Mouse (Mus musculus) ovary, postnatal 36 days (tissue): ENCODE data around the gene ccdc198.
"Not testable (repeated sequence)": the region's sequence is repeated elsewhere in the genome, so short reads cannot be mapped to it uniquely, and the experiment has no call there.

ENCODE experiments used
- DNase-seq: peaks from one replicate; pipeline ENCODE4 v3.0.0; 2022; ENCODE audit warnings: low spot score, mixed read lengths

ccdc198 gene

DNA sequence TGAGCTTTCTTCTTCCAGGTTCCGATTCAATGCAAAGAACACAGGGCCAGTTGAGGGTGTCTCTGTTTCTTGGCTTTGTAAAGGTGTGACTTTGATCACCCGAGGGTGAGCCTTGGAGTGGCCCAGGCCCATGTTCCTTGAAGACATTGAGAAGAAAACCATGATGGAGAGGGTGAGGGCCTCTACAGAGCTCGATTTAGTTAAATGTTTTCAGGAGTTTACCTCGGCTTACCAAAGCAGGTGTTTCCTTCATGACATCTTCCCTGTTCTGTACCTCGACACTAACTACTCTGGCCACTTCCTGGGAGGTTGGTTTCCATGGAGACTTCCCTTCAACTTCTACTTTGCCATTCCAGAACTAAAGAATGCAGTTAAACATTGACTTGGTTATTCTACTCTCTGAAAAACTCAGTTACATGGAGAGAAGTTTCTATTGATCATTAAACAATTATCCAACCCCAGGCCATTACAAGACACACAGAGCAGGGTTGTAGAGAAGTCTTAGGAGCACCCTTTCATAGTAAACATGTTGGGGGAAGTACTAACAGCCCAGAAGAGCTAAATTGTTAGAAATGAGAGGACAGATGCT lies at the start of gene ccdc198:
Gene ccdc198 (minus strand): TSS at position 349 of the 589 bp plus-strand sequence.
- no peak for DNase-seq

DNA sequence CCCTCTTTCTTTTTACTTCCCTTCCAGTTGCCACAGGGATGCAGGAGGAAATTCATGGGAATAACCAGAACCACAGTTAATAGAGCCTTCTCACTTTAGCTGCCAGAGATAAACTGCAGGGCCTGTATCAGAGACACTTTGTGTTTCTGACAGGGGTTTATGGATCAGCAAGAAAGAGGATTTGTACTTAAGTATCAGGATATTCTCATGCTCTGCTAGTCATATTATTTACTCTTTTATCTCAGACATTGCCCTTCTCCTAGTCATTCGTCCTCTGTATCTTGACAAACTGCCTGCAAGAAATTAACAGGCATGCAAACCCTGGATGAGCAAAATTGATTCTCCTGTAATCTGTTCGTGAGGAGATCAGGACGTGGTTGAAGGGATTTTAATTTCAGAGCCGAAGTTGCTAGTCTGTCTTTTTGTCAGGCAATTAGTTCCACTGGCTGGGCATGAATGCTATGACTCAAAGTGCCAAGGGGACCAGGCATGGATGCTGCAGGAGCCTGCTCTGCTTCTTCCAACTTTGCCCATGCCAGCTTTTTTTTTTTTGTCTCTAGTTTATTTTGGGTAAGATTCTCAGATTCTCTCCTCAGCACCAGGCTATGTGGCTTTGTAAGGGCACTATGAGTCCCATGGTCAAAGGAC lies 48.7 kb upstream of the ccdc198 start:
- no peak for DNase-seq

DNA sequence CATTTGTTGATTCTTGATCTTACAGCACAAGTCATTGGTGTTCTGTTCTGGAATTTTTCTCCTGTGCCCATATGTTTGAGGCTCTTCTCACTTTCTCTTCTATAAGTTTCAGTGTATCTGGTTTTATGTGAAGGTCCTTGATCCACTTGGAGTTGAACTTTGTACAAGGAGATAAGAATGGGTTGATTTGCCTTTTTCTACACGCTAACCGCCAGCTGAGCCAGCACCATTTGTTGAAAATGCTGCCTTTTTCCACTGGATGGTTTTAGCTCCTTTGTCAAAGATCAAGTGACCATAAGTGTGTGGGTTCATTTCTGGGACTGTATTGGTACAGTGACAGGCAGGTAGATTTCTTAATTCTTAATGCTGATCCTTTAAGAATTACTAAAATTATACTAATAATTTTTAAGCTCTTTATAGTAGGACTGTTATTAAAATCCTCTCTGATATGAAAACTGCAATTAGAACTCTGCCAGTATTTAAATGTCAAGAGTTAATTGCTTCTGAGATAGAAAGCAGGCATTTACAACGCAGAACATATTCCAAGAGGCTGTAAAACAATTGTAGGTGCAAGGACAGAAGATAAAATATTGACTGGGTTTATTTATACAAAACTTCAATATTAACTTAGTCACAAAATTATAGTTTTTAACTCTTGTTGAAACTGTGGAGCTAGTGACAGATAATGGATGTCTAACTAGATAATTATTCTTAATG lies 44.9 kb upstream of the ccdc198 start:
- no peak for DNase-seq

DNA sequence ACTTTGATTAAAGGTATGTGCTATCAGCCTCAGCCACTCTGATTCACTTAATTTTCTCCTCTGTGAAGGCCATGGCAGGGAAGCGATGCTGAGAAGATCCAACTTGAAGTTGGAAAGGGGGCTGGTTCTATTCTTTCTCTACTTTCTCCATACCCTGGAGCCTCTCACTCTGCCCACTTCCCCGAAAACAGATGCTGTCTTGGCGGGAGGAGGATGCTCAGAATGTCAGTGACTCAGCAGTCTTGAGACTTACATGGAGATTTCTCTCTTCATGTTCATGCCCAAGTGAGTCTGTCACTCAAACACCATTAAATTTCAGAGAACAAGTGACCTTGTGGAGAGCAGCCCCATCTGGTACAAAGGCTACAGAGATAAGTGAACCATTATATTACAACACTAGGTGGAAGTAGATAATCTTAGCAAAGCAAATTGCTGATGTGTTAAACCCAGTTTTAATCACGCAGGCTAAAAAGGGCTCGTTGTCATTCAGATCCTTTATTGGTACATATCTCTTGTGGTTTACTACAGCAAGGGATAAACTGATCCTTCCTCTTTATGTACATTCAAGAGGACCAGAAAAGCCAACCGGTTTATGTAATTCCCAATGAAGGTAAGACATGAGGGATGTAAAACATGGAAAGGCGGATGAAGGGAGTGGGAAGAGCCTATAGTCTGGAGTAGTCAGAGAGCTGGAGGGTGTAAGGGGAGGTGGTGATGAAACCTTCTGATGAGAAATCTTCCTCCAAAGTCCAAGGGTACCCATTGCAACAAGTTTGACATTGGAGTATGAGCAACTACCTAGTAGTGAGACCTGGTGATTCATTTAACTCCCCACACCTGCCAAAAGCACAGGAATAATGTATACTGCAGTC lies 38.7 kb upstream of the ccdc198 start:
- DNase-seq = no peak

DNA sequence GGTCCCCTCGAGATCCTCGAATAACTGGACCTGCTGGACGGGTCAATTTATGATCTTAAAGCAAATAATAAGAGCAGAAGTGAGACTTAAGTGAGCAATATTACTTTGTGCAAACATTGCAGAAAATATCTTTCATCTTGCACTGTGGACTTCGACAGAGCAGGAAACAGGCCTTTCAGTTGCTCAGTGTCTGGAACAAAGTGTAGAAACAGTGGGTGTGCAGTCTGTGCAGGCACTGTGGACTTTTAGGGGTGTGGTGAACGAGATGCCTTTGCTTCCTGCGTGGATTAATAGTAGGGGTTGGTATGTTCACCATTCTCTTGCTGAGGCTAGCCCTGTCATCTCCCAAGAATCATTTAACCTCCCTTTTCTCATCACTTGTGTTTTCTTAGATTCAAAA lies 33.6 kb upstream of the ccdc198 start:
- no peak for DNase-seq

DNA sequence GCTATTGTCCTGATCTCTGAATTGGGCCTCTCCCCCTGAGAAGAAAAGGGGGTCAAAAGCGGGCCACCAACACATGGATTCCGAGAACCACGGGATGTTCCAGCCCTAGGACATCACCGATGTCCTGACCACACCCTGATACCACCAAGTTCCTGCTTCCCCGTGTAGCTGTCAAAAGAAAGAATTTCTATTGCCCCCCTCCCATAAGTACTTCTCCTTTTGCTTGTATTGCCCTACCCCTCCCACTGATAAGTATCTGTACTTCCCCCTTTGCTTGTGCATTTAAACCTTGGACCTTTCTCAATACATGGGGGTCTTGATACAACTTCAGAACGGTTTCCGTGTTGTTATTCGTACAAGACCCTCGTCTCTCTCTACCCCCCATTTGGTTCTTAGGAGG lies 33.2 kb upstream of the ccdc198 start:
- not testable (repeated sequence) for DNase-seq

DNA sequence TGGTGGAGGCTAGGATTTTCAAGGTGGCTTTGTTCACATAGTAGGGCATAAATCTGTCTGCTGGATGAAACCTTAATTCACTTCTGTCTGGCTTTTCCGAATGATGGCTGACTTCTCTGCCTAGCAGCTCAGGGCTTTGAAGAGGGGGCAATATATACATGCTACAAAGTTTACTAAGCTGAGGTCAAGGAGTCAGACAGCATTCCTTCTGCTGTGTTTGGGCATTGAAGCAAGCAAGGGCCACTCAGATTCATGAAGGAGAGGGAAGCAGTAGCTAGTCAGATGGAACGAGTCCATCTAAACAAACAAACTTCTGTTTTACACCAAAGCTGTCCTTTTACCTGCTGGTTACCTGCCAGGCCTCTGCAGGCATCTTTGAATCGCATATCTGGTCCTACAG lies 32.4 kb upstream of the ccdc198 start:
- DNase-seq = no peak

DNA sequence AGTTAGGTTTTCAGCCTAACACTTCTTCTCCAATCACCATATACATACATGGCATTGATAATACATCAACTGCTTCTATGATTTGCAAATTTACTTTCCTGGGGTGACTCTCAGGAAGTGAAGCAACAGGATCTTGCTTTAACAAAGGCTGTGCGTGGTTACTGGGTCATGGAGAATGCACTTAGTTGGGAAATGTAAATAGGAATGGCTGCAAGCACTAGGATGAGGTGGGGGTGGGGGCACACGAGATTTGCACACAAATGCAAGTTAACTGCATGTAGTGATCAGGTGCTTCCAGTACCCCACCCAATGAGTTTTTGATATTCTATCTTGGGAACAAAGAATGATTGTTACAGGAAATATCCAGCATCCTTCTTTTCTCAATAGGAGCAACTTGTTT lies 30.1 kb upstream of the ccdc198 start:
- no peak for DNase-seq

DNA sequence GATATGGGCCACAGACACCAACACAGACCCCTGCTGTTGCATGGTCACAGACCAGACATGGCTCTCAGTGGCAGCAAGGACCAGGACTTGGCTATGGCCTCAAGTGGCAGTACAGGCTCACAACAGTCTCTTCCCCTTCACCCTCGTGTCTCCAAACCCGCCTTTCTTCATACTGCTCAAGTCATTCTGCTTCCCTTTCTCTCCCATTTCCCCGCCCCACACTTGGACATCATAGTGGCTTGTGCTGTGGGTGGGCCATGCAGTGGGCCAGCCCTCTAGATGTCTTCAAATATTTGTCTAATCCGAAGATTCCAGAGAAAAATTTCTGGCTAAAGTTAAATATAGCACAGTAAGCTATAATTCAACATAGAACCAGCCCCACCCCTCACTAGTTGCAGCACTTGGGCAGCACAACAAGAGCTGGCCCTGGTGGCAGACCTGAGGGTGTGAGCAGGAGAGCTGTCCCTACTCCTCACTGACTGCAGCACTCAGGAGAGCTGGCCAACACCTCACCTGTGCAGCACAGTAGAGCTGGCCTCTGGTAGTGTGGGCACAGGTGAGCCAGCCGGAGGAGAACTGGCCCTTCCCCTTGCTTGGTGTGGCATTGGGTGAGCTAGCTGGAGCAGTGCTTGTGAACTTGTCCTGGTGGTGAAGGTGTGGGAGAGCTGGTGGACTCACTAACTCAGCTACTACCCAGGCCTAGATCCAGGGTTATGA lies 20.2 kb upstream of the ccdc198 start:
- DNase-seq = no peak

DNA sequence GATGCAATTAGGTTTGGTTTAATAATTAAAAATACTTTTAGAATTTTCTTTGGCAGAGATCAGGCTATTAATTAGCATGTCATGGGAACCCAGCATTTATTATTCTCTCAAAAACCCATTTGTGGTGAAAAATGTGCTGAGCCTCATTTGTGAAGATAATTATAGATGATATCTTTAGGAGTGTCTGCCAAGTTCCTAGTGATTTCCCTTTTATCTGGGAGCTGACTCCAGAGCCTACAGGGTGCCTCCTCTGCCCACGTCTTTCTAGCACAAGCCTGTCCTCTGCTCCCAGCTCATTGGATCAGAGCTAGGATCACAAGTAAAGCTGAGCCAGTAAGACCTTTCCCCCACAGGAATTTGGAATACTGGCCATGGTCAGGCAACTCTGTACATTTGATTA lies 3.8 kb downstream of the ccdc198 start:
- DNase-seq = no peak

DNA sequence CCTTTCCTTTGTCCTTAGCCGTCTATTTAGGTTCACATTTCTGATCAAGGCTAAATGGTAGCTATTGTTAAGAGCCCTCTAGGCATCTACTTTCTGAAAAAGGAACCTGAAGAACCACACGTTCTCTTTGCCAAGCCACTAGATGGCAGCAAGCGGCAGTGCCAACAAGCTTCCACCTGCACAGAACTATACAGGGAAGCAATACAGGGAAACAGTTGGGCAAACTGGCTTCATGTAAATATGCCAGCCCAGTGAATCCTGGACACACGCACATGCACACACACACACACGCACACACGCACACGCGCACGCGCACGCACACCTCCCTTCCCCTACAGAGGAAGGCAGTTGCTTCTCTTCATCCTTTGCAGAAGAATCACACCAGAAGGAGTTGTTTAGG lies 7.1 kb downstream of the ccdc198 start:
- peak; percentile 61 for DNase-seq

DNA sequence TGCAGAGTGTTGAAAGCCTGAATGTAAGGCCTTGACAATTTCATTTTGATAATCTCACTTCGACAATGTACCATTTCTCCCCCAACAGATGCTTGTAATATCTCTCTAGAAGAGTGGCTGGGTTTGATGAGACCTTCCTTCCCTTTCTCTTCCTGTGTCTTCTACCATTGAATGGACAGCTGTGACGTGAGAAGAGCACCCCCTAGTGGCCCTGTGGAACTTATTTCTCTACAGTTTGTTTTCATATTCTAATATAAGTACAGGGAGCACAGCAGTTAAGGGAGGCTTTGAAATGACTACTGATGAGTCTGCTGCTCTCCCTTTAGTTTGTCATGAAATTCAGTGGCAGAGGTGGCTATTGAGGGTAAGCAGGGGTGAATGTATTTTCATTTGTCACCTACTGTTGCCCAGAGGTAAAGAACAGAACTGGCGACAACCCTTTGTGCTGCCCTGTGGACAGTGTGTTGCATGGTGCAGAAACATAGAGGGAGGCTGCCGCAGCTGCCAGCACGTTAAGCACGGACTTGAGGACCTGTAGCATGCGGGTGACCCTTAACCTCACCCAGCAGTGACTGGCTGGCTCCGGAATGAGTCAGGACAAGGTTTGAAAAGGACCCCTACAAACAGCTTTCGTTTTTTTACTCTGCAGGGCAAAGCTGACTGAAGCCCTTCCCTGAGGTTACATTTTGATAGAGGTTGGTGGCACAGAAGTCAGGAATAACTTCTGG lies 10.3 kb downstream of the ccdc198 start:
- peak; percentile 7 for DNase-seq

DNA sequence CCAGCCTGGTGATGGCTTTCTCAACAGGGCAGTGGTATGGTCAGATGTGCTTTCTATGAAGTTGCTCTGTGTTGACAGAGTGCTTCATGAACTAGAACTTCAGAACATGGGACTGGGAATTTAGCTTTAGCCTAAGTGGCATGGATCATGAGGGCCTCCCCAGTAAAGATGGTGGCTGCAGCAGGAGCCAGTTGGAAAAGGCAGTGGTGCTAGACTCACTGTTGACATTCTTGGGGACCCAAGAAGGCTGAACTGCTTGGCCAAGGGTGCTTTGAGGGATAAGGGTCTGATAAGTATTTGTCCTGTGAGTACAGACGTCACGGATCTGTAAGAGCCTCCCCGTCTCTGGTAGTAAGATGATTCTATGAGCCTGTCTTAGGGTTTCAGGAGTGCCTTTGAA lies 13.4 kb downstream of the ccdc198 start:
- DNase-seq = no peak

DNA sequence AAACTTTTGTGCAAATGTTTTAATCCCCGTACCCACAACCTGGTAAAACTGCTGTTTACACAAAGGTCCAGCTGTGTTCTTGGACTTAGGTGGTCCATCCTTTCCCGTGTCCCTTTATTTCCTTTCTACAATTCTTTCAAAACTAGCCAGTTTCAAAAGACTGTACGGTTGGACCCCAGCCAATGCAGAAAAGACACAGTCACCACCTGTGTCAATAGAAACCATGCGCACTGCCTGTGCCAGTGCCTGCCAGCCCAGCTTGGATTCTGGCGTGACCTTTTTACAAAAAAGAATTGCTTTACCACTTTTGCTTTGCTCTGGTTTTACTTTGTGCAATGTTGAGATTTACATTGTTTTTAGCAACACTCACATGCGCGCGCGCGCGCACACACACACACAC lies 18.3 kb downstream of the ccdc198 start:
- DNase-seq = no peak

DNA sequence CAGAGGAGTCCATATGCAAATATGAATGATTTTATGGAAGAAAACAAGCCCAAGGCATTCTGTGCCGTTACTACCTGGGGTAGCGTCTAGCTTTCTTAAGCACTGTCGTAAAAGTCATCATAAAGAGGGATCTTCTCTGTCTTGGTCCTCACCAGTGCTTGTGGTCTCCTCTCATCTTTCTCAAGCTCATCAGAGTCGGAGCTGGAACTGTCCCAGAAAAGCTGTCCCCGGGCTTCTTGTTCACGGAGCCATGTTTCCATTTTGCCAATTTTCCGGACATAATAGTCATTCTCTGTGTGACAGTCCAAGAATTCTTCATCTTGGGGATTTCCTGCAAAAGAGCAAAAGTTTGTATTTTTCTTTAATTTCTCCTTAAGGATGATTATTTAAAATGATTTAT lies 18.8 kb downstream of the ccdc198 start:
- no peak for DNase-seq

DNA sequence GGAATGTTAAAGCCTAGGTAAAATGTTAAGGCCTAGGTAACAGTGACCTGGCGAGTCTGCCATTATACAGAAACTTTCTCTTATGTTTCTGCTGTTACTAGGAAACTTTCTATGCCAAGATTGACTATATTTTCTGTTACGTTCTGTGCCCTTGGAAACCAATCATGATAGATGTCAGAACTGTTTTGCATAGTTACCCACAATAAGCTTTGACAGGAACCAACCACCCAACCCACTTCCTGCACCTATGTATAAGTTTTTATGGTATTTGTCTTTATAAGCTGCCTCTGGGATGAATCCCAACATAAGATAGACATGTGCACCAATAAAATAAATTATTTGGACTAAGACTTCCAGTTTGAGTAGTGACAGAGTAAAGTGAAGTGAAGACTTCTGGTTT lies 23.5 kb downstream of the ccdc198 start:
- DNase-seq = no peak

DNA sequence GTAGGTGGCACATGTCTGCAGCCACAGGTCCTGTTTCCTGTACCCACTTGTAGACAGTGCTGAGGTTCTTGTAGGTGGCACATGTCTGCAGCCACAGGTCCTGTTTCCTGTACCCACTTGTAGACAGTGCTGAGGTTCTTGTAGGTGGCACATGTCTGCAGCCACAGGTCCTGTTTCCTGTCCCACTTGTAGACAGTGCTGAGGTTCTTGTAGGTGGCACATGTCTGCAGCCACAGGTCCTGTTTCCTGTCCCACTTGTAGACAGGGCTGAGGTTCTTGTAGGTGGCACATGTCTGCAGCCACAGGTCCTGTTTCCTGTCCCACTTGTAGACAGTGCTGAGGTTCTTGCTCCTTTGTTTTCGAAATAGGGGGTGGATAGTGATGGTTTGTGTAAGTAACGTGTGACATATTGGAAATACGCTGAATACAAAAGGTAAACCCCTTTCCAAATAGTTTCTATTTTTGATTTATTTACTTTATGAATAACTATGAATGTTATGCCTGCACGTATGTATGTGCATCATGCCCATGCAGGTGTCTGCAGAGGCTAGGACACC lies 25.7 kb downstream of the ccdc198 start:
- not testable (repeated sequence) for DNase-seq

DNA sequence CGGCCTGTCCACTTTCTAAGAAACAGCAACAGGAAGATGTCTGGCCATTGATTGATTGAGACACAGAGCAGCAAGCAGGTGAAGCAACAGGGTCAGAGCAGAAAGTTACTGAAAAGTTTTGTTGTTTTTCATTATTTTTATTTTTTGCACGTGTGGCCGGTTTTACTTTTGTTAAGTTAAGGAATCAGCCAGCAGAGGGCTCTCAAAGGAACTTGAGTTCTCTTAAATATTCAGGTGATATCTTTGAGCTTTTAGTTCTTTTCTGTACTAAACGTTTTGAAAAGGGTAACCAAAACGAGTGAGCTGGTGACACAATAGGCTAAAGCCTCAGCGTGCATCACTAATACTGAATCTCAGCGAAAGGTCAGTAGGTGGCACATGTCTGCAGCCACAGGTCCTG lies 26.6 kb downstream of the ccdc198 start:
- no peak for DNase-seq

DNA sequence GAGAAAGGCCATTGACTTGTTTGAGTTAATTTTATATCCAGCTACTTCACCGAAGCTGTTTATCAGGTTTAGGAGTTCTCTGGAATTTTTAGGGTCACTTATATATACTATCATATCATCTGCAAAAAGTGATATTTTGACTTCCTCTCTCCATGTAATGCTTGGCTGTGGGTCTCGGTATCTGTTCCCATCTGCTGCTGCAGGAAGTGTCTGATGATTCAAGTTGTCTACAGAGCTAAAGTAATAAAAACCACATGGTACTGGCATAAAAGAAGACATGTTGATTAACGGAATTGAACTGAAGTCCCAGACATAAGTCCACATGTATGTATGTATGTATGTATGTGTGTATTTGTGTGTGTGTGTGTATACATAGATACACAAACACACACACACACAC lies 35.1 kb downstream of the ccdc198 start:
- DNase-seq = not testable (repeated sequence)

DNA sequence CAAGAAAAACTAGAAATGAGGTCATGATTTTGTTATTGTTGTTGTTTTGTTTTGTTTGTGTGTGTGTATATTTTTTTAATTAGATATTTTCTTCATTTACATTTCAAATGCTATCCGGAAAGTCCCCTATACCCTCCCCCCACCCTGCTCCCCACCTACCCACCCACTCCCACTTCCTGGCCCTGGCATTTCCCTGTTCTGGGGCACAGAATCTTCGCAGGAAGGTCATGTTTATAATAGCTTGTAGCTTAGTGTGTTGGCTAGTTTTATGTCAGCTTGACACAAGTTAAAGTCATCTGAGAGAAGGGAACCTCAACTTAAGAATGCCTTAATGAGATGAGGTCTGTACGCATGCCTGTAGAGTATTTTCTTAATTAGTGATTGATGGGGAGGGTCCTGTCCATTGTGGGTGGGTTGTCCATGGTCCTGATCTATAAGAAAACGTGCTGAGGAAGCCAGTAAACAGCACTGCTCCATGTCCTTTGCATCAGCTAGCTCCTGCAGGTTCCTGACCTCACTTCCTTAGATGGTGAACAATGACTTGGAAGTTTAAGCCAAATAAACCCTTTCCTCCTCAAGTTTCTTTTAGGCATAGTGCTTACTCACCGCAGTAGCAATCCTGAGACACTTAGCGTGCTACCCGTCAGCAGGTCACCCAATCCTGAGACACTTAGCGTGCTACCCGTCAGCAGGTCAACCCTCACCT lies 44.0 kb downstream of the ccdc198 start:
- no peak for DNase-seq
